Mouse (Mus musculus): Measurements from ENCODE around the gene Ccdc162. TPM values are rescaled to one million over a fixed set of nuclear protein-coding genes. Genes with fewer than 3 reads are reported as not detected.

Gene Ccdc162
- total RNA-seq, 2 experiments from 2014 or later = 0.49 to 0.83 TPM

DNA sequence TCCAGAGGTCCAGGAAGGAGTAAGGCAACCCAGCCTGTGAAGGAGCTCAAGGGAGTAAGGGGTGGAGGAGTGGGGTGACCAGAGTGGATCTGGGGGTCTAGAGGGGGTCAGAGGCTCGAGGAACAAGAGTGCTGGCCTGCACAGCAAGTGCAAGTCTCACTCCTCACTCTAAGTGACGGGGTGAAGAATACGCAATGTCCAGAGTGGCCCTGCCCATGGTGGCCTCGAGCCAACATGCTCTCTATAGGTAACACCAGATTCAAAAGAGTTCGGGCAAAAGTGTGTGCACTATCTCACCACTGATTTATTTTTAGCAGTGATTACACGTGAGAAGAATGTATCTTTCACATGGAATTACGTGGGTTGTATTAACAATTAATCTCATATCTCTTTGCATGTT, 63.4 kb downstream of the Ccdc162 start:
- no peak for DNase-seq (ENCODE audit: extremely low spot score in 1 of 2, low spot score in 2 of 2)
- intact Hi-C loops (cut with DNase I) = no loop called here

GRCm38 (mm10) chr10:41652094-41652775, 64.2 kb downstream of the Ccdc162 start:
- DNase-seq (ENCODE audit: extremely low spot score in 1 of 2, low spot score in 2 of 2) = no peak
- intact Hi-C loops (cut with DNase I) = no loop called here

GRCm38 (mm10) chr10:41651532-41651931, 64.9 kb downstream of the Ccdc162 start:
- DNase-seq (ENCODE audit: extremely low spot score in 1 of 2, low spot score in 2 of 2) = no peak
- intact Hi-C loops (cut with DNase I) = no loop called here

DNA sequence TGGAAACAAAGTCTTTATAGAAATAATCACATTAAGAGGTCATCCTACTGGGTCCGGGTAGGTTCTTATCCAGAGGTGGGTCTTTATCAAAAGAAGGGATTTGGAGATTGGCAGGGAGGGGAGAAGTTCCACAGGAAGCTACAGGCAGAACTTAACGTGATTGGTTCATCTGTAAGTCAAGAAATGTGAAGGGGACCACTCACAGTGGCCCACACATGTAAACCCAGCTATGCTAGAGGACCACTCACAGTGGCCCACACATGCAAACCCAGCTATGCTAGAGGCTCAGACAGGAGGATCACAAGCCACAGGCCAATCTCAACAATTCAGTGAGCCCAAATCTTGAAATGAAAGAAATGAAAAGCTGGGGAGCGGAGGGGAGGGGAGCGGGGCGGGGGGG, 67.2 kb downstream of the Ccdc162 start:
- intact Hi-C loops (cut with DNase I) = no loop called here
- no peak for DNase-seq (ENCODE audit: extremely low spot score in 1 of 2, low spot score in 2 of 2)

- DNase-seq (ENCODE audit: extremely low spot score in 1 of 2, low spot score in 2 of 2) = no peak
- intact Hi-C loops (cut with DNase I) = no loop called here
These were observed 77.7 kb downstream of the Ccdc162 start for GRCm38 (mm10) chr10:41638776-41639175.

- DNase-seq (ENCODE audit: extremely low spot score in 1 of 2, low spot score in 2 of 2) = no peak
- intact Hi-C loops (cut with DNase I) = no loop called here
These were observed 81.0 kb downstream of the Ccdc162 start for GRCm38 (mm10) chr10:41635276-41636033.

DNA sequence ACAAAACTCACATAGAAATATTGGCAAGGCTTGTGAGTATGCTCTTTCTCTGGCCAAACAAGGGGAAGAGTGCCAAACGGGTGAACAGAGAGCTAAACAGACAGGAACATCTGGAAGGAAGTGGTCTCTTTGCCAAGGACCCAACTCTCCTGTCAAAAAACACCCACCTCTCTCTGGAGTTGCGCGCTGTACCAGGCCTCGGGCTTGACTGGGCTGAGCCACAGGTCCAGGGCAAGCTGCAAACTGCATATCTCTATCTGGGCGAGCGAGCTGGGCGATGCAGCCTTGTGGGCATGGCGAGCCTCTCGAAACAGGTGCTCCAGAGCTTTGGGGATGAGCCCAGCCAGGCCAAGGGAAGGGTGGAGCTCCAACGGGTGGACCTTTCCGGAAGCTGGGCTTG, 82.6 kb downstream of the Ccdc162 start:
- intact Hi-C loops (cut with DNase I) = no loop called here
- DNase-seq (ENCODE audit: extremely low spot score in 1 of 2, low spot score in 2 of 2) = no peak

- intact Hi-C loops (cut with DNase I) = no loop called here
- no peak for DNase-seq (ENCODE audit: extremely low spot score in 1 of 2, low spot score in 2 of 2)
These were observed 84.4 kb downstream of the Ccdc162 start for GRCm38 (mm10) chr10:41632062-41632461.

DNA sequence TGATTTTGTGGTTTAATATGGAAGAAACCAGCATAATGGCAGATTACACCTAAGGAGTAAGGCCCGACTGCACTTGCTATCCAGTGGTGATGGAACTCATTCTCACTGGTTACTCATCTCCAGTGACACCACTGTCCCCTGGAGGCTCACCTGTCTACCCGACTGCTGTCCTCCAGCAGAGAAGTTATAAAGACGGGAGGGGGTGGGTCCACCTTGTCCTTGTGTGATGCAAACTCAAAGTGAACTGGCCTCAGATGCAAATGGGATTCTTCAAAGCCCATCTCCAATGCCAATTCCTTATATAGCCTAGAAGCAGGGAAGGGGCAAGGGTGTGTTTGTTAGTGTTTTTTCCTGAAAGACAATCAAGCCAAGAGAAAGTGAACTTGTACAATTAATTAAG, 89.4 kb downstream of the Ccdc162 start:
- intact Hi-C loops (cut with DNase I) = no loop called here
- no peak for DNase-seq (ENCODE audit: extremely low spot score in 1 of 2, low spot score in 2 of 2)

GRCm38 (mm10) chr10:41619988-41620387, 96.4 kb downstream of the Ccdc162 start:
- no peak for DNase-seq (ENCODE audit: extremely low spot score in 1 of 2, low spot score in 2 of 2)
- intact Hi-C loops (cut with DNase I) = no loop called here

GRCm38 (mm10) chr10:41615487-41615886, 100.9 kb downstream of the Ccdc162 start:
- DNase-seq (ENCODE audit: extremely low spot score in 1 of 2, low spot score in 2 of 2) = no peak
- intact Hi-C loops (cut with DNase I) = no loop called here

GRCm38 (mm10) chr10:41611941-41612340, 104.5 kb downstream of the Ccdc162 start:
- intact Hi-C loops (cut with DNase I) = no loop called here
- no peak for DNase-seq (ENCODE audit: extremely low spot score in 1 of 2, low spot score in 2 of 2)

GRCm38 (mm10) chr10:41609475-41609874, 107.0 kb downstream of the Ccdc162 start:
- intact Hi-C loops (cut with DNase I) = no loop called here
- DNase-seq (ENCODE audit: extremely low spot score in 1 of 2, low spot score in 2 of 2) = no peak

- no peak for DNase-seq (ENCODE audit: extremely low spot score in 1 of 2, low spot score in 2 of 2)
- intact Hi-C loops (cut with DNase I) = no loop called here
These were observed 107.9 kb downstream of the Ccdc162 start for GRCm38 (mm10) chr10:41608485-41608884.

- intact Hi-C loops (cut with DNase I) = no loop called here
- DNase-seq (ENCODE audit: extremely low spot score in 1 of 2, low spot score in 2 of 2) = no peak
These were observed 113.8 kb downstream of the Ccdc162 start for GRCm38 (mm10) chr10:41602667-41603066.

DNA sequence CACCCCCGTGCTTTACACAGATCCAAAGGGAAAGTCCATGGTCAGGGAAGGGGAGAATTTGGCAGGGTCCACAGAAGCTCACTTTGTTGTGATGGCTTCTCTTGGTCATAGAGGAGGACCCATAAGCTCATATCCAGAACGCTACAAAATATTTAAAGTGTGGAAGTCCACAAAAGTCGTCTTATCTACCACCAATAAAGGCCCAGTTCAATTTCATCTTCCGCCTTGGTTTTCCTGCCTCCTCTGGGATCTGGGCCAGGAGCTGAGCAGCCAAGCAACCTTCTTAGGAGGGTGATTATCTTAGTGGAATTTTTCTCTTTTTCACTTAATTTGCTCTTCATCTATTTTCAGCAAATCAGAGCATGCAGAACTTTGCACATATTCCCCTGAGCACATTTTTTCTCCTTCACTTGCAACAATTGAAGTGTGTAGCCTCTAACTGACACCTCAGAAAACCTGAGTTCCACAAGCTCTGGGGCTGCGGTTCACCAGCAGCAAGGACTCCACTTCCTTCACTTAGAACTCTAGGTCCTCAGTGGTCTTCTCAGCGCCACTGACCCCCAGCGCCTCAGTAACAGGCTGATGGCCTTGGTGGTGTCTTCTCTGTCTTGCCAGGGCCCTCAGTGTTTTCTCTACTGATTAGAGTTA, 114.4 kb downstream of the Ccdc162 start:
- DNase-seq (ENCODE audit: extremely low spot score in 1 of 2, low spot score in 2 of 2) = no peak
- intact Hi-C loops (cut with DNase I) = no loop called here

DNA sequence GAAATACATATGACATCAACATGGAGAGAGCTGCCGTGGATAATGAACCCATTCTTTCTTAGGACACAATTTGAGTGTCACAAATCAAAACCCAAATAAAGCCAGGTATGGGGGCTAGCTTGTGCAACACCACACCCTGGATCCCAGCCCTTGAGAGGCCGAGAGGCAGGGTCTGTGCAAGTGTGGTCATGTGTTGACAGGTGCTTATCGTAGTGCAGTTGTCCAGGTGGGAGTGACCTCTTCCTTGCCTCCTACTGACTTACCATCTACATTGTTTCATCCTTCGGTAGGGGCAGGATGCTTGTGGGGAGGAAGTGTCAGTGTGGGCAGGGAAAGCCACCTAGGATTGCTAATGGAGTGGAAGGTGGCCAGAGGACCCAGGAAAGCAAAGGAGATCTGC, 115.1 kb downstream of the Ccdc162 start:
- no peak for DNase-seq (ENCODE audit: extremely low spot score in 1 of 2, low spot score in 2 of 2)
- intact Hi-C loops (cut with DNase I) = no loop called here

- DNase-seq (ENCODE audit: extremely low spot score in 1 of 2, low spot score in 2 of 2) = no peak
- intact Hi-C loops (cut with DNase I) = no loop called here
These were observed 117.4 kb downstream of the Ccdc162 start for GRCm38 (mm10) chr10:41599051-41599450.

DNA sequence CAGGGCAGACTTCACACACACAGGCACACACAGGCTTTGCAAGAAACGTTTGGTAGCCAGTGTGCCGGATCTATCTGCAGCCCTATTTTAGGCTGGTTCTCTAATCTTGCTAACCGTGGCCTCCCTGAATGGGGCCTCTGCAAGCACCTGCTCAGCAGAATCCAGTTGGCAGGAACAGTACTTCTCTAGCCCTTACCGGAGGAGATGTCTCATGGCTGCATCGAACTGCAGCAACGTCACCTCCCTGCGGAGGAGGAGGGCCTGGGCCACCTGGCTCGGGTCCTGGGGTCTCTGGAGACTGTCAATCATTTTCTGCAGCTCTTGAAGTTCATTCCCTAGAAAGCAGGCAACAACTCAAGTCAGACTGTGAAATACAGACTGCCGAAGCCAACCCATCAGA, 118.2 kb downstream of the Ccdc162 start:
- intact Hi-C loops (cut with DNase I) = no loop called here
- DNase-seq (ENCODE audit: extremely low spot score in 1 of 2, low spot score in 2 of 2) = no peak

DNA sequence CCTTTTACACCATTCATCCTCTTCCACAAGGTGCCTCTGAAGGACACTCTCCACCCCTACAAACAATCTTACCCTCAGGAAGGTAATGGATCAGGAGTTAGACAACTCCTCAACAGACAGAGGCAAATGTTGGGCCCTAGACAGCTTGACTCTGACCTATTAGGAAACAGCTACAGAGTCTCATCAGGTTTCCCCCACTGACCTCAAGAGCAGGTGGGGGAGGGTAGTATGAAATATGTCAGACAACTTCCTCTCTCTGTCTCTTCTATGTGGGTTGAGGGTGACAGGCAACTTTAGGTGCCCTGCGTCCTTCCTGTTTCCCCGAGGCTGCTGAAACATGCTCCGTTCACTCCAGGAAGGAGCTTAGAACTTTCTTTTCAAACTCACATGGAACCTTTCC, 120.9 kb downstream of the Ccdc162 start:
- no peak for DNase-seq (ENCODE audit: extremely low spot score in 1 of 2, low spot score in 2 of 2)
- intact Hi-C loops (cut with DNase I) = no loop called here
